Mouse (Mus musculus): ENCODE data around the gene Sohlh1.
"Not testable (repeated sequence)": the region's sequence is repeated elsewhere in the genome, so short reads cannot be mapped to it uniquely, and the experiment has no call there.

The Sohlh1 gene

DNA sequence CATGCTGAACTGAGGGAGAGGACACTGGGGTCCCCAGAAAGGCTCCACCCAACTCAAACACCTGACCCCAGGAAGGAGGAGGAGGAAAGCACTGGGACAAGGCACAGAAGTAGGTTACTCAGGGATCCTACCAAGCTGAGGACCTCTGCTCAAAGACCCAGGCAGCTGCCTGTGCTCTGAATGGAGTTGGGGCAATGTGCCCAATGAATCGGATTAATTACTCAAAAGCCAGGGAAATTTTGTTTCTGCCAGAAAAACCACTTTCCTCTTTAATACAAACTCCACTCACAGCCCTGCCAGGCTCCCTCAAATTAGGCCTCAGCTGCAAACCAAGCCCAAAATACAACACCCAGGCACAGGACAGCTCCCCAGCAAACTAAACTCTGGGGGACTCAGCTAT lies 4.3 kb downstream of the Sohlh1 start:
- no peak for DNase-seq (ENCODE audit: low read depth in 2 of 2, low spot score in 2 of 2)

DNA sequence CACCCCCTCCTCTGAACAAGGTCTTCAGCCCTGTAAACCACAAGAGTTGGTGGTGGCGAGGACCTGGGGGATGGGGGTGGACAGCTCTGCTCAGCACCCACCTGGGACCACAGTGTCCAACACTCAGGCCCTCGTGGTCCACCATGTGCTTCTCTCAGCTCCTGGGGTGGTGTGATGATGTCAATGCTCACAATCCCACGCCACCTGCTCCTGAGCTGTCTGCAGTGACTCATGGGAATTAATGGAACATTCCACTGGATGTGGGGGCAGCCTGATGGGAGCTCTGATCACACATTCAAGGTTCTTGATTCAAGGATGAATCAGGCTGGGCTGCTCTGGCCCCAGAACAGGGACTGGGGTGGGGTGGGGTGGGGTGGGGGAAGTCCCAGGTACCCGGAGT lies 4.9 kb downstream of the Sohlh1 start:
- DNase-seq (ENCODE audit: low read depth in 2 of 2, low spot score in 2 of 2) = no peak

DNA sequence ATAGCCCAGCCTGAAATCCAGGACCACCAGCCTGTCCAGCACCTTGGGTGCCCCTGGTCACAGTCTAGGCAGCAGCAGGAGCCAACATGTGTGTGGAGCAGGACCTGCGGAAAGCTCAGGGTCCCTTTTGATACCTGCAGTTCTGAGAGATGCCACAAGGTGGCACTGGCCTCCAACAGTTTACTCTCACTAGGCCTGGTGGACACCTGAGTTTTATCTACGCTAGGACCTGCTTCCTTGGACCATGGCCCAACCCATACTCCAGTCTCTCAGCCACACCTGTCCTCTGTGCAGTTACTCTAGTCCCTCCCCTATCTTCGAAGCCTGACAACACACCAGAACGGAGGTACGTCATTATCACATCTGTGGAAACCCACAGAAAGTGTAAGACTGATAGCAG lies 10.8 kb downstream of the Sohlh1 start:
- DNase-seq (ENCODE audit: low read depth in 2 of 2, low spot score in 2 of 2) = peak; percentile 52 to 58

DNA sequence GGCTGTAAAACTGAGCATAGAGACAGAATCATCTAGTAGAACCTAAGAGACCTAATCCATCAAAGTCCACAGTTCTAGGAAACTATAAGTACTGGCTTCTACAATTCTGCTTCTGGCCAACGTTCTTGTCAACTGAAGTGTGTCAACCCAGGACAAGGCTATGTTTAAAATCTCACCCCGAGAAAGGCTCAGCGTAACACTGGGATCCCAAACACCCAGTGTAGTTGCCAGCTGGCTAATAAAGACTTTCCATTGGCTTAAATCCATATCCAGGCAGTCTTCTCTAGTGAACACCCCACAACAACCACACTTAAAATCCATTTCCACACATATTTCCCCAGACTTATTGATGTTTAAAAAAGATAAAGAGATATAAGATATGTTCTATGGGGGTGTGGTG lies 16.3 kb downstream of the Sohlh1 start:
- DNase-seq (ENCODE audit: low read depth in 2 of 2, low spot score in 2 of 2) = no peak

DNA sequence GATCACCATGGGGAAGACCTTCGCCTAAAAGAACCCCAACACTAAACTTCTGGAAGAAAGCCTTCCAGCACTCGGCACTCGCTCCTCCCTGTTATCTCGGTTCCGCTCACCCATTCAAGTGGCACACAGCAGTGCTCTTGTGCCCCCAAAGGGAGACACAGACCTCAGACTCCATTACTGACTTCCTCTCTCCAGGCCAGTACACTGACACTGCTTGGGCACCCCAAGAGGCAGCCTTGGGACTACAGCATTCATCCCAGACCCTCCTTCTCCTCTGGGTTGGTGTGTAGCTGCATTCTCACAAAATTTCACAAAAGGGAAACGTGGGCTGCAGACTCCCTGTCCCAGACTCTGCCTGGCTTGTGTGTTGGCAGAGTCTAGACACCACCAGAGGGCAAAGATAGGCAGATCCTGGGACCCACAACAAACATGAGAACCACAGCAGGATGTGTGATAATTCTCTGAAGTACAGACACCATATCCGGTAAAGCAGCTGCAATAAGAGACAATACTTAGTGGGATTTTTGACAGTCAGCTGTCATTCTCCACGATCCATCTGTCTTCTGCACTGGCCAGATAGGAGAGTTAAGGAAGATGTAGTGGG lies 18.6 kb downstream of the Sohlh1 start:
- DNase-seq (ENCODE audit: low read depth in 2 of 2, low spot score in 2 of 2) = peak; percentile 42 to 51

DNA sequence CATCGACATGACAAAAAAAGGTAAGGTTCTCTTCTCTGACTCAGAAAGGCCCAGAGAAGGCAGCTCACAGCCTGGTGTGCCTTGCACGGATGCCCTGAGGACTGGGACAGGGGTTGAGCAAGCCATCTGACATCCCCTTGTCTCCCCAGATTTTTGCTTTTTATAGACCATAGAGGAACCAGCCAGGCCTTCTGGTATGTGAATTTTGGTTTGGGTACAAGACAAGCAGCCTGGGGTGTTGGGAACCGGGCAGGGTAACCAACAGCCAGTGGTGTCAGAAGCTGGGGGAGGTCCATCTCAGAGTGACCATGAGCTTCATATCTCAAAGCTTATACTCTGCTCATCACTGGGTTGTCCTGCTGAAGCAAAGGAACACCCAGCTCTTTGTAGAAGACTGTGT lies 22.3 kb downstream of the Sohlh1 start:
- no peak for DNase-seq (ENCODE audit: low read depth in 2 of 2, low spot score in 2 of 2)

DNA sequence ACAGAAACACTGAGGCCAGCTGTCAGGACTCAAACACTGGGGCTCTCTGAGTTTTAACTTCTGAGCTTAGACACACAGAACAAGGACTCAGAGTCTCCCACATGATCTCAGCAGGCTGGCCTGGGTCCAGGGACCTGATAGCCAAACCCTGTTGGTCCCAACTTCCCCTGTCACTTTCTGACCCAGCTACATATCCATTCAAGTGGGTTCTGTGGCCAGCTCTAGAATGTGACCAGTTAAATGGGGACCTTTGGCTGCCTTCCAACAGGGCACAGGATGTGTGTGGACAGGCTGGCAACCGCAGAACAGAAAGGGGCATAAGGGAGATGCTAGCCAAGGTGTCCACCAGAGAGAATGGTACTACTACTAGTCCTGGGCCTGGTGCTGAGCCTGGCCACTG lies 24.2 kb downstream of the Sohlh1 start, which contains the start of gene Lcn9:
Gene Lcn9 (plus strand): TSS at position 348 of the 400 bp plus-strand sequence.
- DNase-seq (ENCODE audit: low read depth in 2 of 2, low spot score in 2 of 2) = no peak

DNA sequence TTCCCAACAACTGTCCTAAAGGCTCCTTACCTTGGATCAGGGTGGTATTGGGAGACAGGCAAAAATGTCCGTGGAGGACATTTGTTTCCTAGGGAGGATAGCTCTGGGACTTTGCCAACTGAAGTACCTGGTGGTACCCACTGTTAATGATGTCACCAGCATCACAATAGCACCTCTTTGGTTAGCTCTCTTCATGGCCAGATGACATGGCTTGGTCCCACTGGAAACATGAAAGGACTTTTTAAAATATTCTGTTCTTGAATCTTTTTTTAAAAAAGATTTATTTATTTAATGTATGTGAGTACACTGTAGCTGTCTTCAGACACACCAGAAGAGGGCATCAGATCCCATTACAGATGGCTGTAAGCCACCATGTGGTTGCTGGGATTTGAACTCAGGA lies 31.3 kb downstream of the Sohlh1 start, which contains the start of gene Glt6d1:
Gene Glt6d1 (minus strand): TSS at position 101 of the 400 bp plus-strand sequence.
- DNase-seq (ENCODE audit: low read depth in 2 of 2, low spot score in 2 of 2) = not testable (repeated sequence)

DNA sequence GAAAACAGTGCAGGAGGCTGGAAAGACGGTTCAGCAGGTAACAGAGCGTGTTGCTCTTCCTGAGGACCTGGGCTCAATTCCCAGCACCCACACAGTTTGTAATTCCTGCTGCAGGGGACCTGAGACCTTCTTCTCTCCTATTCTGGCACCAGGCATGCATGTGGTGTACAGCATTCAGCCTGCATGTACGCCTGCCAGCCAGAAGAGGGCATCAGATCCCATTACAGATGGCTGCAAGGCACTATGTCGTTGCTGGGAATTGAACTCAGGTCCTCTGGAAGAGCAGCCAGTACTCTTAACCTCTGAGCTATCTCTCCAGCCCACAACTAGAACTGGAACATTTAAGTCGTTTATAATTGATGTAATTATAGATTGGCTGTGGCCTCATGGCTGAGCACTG lies 33.7 kb downstream of the Sohlh1 start:
- no peak for DNase-seq (ENCODE audit: low read depth in 2 of 2, low spot score in 2 of 2)

DNA sequence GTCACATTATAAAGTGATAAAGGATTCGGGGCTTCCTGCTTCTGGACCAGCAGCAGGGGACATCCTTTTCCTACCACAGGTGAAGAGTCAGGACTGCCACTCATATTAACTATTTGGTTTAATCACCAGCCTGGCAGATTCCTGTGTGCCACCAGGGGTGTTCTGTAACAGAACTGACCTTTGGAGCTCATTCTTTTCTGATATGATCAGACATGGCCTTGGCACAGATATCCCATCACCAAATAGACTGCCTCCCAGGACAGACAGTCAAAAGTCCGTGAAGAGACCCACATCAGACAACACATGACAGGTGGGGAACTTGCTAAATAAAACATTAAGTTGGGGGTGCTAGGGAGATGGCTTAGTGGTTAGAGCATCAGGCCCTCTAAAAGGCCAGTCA lies 35.3 kb downstream of the Sohlh1 start:
- no peak for DNase-seq (ENCODE audit: low read depth in 2 of 2, low spot score in 2 of 2)

DNA sequence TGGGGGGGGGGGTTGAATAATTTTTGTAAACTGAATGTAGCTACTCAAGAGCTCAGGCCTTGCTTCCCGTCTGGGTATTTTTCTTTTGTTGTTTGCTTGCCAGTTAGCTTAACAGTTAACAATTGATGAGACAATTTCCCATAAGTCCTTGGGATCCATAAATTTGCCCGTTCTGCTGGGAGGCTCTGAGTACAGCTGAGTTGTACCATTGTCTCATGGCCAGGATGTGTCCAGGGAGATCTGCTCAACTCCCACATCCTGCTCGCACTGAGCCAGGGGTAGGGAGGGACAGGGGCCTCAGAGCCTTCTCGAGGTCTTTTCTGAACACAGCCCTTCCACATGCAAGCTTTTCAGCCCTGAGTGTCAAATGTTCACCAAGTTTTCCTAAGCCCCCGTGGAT lies 49.0 kb downstream of the Sohlh1 start:
- no peak for DNase-seq (ENCODE audit: low read depth in 2 of 2, low spot score in 2 of 2)

DNA sequence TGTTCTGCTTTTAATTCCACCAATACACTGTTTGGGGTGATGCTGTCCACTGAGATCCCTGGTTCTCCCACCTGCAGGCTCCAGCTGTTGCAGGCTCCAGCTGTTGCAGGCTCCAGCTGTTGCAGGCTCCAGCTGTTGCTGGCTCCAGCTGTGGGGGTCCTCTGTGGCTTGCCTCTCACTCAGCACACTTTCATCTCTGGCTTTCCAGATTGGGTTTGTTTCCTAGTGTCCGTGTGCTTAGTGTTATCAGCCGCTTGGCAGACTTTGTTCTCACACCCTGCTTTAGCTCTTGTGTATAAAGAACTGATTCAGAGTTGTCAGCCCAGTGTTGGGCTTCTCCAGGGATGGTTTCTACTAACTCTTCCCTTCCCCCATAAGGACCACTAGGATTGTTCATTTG lies 49.4 kb downstream of the Sohlh1 start:
- no peak for DNase-seq (ENCODE audit: low read depth in 2 of 2, low spot score in 2 of 2)
